Mouse (Mus musculus): ENCODE measurements around the gene Tle2. TPM values are rescaled to one million over a fixed set of nuclear protein-coding genes. Genes with fewer than 3 reads are reported as not detected.

Tle2 gene
- total RNA-seq, 2 experiments from 2014 or later: 34.0 to 46.8 TPM

DNA sequence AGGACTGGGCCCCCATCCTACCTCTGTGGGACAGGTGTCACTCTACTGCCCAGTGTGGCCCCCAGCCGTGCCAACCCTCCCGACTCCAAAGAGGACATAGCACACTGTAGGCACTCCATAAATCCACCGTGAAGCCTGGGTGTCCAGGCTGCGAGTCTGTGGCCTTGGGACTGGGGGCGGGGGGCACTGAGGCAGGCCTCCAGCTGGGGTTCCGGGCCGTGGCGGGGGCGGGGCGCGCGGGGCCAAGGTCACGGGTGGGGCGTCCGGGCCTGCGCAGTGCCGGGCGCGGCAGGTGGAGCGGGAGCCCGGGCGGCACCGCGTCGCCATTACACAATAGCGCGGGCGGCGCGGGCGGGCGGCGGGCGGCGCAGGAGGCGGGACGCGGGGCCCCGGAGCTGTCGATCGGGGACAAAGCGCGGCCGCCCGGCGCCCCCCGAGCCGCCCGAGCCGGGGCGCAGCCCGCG is 15.2 kb upstream of the Tle2 start, which contains the start of gene Aes:
Aes (plus strand) TSS at position 326 of the 464 bp plus-strand sequence.
- Histone ChIP-seq H3K27ac (peak within 1 kb of the TSS; percentile 99), H3K4me3 (peak within 1 kb of the TSS; percentile 82)
- TF ChIP-seq CTCF (conservative IDR thresholded peaks at IDR 0.05): no peak
- DNase-seq (ENCODE audit: low spot score in 2 of 2): peak in 1 of 2 experiments; percentile 70

DNA sequence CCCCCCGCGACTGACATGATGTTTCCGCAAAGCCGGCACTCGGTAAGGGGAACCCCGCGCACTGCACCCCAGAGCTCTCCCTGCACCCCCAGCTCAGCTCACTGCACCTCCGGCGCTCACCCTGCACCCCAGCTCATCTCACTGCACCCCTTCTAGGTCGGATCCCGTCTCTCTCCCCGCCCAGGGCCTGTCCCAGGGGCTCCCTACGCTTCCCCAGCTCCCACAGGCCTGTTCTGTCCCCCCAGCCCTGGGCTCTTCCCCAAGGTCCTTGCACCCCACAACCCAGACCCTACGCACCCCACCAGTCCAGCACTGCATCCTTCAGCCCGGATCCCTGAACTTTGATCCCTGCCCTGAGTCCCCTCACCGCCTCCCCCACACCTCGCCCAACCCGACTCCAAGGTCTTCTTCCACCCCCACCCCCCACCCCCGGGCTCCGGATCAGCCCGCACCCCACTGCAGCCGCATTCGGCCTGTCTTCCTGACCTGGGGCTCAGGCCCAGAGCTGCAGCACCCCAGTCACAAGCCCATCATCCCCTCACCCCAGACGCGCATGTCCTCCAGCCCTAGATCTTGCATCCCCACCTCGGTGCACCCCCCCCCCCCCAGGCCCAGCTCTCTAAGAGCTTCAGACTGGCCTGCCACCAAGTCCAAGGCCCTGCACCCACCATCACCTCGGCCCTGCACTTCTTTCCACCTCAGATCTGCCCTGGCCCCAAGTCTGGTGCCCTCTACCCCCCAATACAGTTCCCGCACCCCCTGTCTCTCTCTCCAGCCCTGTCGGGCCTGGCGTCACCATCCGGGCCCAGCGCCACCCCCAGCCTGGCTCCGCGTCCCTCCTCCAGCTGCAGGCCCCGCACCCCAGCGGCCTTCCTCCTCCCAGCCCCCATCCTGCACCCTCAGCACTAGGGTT is 14.5 kb upstream of the Tle2 start:
- H3K4me3 ChIP-seq: peak overlapping the region; percentile 82
- DNase-seq (ENCODE audit: low spot score in 2 of 2): peak; percentile 73 to 83
- no peak for TF ChIP-seq CTCF (conservative IDR thresholded peaks at IDR 0.05)
- peak overlapping the region; percentile 99 for H3K27ac ChIP-seq

DNA sequence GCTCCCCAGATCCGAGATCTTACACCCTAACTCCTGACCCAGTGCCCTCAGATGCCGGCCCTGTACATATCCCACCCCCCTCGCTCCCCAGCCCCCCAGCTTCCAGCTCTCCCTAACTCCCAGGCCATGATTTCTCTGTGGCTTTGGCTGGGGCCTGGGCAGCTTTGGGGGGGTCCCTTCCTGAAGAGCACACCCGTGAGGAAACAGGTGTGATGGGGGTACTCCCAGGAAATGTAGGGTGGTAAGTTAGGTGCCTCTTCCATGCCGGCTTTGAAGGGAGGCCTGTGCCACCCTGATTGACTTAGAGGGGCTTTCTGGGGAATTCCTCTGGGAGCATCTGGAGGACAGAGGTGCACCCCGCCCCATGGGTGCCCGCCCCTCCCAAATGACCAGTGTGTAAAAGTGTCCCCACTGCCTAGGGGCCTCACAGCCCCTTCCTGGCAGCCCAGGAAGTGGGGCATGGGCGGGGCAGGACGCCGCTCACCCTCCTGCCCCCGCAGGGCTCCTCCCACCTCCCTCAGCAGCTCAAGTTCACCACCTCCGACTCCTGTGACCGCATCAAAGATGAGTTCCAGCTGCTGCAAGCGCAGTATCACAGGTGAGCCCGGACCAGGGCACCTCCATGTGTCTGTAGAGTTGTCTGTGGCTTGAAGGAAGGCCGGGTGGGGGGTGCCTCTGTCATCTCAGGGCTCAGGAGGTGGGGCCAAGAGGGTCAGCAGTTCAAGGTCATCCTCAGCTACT is 13.5 kb upstream of the Tle2 start:
- no peak for TF ChIP-seq CTCF (conservative IDR thresholded peaks at IDR 0.05)
- Histone ChIP-seq H3K27ac (peak overlapping the region; percentile 99), H3K4me3 (peak overlapping the region; percentile 82)

DNA sequence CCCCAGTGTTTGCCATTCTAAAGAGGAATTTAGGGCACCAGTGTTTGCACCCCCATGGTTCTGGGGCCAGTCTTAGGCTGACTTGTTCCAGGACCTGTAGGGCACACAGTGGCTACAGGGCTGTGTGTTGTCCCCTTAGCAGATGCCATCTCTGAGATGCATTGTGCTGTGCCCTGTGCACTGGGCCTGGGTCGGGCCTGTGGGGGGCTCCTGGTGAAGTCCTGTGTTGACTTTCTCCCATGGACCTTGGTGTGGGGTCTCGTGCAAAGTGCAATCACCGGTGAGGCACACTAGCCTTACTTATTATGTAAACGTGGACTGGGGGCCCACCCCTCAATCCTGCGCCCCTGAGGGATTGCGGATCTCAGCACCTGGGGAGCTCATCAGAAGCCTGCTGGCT is 11.9 kb upstream of the Tle2 start:
- Histone ChIP-seq H3K4me3 (no peak overlapping the region), H3K27ac (no peak overlapping the region)
- no peak for TF ChIP-seq CTCF (conservative IDR thresholded peaks at IDR 0.05)
- DNase-seq (ENCODE audit: low spot score in 2 of 2): no peak

More for the DNA sequence above, 13.5 kb upstream of the Tle2 start:
- no peak for DNase-seq (ENCODE audit: low spot score in 2 of 2)

DNA sequence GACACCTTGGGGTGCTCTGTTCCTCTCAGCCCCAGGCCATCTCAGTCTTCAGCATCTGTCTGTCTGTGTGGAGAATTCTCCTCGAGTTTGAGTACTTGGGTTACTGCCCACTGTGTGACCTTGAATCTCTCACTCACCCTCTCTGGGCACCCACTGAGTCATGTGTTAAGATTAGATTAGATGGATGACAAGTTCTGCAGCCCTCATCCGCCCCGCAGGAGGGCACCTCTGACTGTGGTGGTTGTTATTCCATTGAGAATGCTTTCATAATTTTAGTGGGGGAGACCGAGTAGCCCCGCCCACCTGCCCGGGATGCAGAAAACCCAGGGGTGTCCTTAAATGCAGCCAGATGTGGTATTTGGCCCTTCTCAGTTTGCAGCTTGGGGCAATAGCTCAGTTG is 10.9 kb upstream of the Tle2 start:
- Histone ChIP-seq H3K27ac (peak overlapping the region; percentile 24; the same call in 1 of the 2 replicates), H3K4me3 (no peak overlapping the region; the same call in 1 of the 2 replicates)
- no peak for DNase-seq (ENCODE audit: low spot score in 2 of 2)
- no peak for TF ChIP-seq CTCF (conservative IDR thresholded peaks at IDR 0.05)

DNA sequence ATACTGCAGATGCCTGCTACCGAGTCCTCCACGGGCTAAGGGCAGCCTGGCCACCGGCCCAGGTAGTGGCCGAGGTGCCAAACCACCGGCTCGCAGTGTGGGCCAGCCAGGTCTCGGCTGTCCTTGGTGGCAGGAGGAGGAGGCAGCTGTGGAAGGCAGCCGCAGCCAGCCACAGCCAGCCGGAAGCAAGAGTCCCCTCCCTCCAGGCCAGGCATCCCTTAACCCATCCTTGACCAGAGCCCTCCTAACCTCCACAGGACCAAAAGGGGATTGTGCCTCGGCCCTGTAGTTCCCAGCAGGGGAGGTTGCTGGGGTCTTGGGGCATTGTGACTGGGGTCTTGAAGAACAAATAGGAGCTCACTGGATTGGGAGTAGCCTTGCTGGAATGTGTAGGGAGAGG is 10.1 kb upstream of the Tle2 start:
- Histone ChIP-seq H3K4me3 (peak overlapping the region; percentile 24; the same call in 1 of the 2 replicates), H3K27ac (peak overlapping the region; percentile 24; the same call in 1 of the 2 replicates)
- no peak for DNase-seq (ENCODE audit: low spot score in 2 of 2)
- no peak for TF ChIP-seq CTCF (conservative IDR thresholded peaks at IDR 0.05)

DNA sequence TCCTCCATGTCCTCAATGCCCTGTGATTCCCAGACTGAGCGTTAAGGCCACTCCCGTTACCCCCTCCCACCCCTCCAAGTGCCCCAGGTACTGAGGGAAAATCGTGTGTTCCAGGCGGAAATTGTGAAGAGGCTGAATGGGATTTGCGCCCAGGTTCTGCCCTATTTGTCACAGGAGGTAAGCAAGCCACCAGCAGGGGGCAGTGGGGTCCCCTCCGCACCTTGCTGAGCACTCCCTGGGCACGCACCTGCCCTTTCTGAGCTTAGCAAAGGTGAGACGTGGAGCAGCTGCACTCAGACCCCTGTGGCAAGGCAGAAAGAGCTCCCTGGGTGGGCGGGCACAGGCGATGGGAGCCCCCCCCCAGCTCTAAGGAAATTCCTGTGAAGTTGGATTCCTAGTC is 9.6 kb upstream of the Tle2 start:
- peak overlapping the region; percentile 24; the same call in 1 of the 2 replicates for H3K27ac ChIP-seq
- peak in 1 of 2 experiments; percentile 66 for DNase-seq (ENCODE audit: low spot score in 2 of 2)
- TF ChIP-seq CTCF (conservative IDR thresholded peaks at IDR 0.05): peak; percentile 78
- H3K4me3 ChIP-seq: no peak overlapping the region

DNA sequence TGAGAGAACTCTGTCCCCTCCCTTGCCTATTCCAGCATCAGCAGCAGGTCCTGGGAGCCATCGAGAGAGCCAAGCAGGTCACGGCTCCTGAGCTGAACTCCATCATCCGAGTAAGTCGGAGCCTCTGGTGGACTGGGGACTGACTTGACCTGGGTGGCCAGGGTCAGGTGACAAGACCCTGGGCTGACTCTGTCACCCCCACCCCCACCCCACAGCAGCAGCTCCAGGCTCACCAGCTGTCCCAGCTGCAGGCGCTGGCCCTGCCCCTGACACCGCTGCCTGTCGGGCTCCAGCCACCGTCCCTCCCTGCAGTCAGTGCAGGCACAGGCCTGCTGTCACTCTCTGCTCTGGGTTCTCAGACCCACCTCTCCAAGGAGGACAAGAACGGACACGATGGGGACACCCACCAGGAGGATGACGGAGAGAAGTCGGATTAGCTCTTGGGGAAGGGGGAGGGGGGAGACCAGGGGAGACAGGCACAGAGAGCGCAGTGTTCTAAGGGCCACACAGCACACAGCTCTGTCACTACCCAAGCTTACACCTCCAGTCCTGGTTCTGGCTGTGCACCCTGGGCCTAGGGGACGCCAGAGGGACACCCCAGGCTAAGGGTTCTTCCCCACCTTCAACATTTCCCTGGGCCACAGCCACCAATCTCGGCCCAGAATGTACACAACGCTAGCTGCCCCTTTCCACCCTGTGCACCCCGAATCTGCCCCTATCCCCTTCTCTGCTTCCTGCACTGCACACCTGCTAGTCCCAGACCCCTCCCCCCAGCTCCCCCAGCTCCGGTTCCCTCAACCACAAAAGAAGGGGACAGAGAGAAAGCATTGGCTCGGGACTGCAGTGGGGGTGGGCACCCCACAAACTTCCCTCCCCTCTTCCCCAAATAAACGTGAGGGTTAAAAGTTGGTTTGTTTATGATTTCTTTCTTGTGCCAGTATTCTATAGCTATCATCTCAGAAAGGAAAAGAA is 8.8 kb upstream of the Tle2 start:
- no peak overlapping the region for H3K4me3 ChIP-seq
- DNase-seq (ENCODE audit: low spot score in 2 of 2): no peak
- no peak for TF ChIP-seq CTCF (conservative IDR thresholded peaks at IDR 0.05)

DNA sequence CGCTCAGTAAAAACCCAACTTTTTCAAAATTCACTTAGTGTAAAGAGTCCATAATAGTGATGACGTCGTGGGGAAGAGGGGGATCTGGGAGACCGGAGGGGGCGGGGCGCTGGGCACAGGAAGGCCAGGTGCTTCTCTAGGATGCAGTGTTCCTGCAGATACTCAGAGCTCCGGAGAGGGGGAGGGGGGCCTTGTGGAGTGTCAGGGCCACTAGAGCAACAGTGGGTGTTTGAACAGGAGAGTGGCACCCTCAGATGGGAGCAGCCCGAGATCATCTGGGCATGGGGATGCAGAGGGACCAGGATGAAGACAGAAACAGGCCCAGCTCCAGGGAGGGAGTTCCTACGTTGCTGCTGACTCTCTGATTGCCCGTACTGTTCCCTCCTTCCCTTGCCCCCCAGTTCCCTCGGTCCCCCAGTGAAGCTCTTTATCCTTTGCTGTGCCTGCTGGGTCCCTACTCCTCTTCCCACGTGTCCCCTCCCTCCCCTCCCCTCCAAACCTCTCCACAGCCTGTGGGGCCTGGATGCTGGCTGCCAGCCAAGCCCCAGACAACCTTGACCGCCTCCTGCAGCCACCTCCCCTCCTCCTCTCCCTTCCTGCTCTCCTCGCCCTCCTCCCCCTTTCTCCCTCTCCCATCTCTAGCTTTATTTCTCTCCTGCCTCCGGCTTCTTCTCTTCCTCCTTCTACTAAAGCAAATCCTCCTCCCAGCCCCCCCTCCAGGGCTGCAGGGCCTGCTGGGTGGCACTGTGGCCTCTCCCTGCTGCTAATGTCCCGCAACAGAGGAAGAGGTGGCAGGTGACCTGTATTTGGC is 5.8 kb upstream of the Tle2 start:
- no peak for DNase-seq (ENCODE audit: low spot score in 2 of 2)
- H3K4me3 ChIP-seq: no peak overlapping the region
- H3K27ac ChIP-seq: no peak overlapping the region
- TF ChIP-seq CTCF (conservative IDR thresholded peaks at IDR 0.05): no peak

More for the DNA sequence above, 8.8 kb upstream of the Tle2 start:
- H3K27ac ChIP-seq: no peak overlapping the region

DNA sequence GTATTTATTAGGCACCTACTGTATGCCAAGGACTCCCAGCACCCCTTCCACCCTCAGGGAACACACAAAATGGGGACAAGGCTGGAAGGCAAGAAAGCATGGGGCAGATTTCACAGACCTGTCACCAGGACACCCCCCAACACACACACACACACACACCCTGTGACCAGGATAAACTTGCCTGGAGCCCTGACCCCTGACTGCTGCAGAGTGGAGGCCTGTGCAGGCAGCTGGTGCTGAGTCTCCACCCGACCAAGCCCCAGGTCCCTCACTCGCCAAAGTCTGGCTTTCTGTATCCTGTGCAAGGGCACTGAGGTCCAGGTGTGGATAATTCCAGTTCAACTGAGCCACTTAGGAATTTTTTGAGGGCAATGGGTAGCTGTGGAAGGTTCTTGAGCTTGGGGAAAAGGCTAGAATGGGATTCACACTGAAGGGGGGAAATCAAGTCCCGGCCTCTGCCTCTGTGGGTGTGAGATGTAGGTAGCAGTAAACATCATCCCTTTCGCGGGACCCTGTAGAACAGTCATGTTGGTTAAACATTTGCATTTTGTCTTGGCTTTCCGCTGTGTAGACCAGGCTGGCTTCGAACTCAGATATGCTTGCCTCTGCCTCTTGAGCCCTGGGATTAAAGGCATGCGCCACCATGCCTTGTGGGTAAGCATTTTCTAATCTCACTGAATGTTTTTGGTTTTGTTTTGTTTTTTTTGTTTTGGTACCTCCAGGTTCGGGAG is 4.7 kb upstream of the Tle2 start:
- DNase-seq (ENCODE audit: low spot score in 2 of 2): no peak
- no peak overlapping the region for H3K4me3 ChIP-seq
- no peak overlapping the region for H3K27ac ChIP-seq
- TF ChIP-seq CTCF (conservative IDR thresholded peaks at IDR 0.05): no peak
